Mouse (Mus musculus) lung, embryonic 14.5 days (tissue): ENCODE measurements around the gene Tbx5. TPM values are rescaled to one million over a fixed set of nuclear protein-coding genes. Genes with fewer than 3 reads are reported as not detected.

Experiments
- ATAC-seq: fragments of 200-750 bp; cut with Nextera tagmentation; 2 replicates; pipeline ENCODE4 v1.8.0; 2017; ENCODE audit warnings: mild to moderate bottlenecking, moderate TSS enrichment, moderate library complexity; ENCODE audit not compliant: insufficient read depth
- DNase-seq: peaks from one replicate; pipeline ENCODE4 v3.0.0-alpha.2; 2015
- H3K27ac ChIP-seq: fragments of 300-500 bp; sonication (generic); 2 replicates; pipeline ENCODE4 v1.5.1; 2014; ENCODE audit warnings: low read depth, mild to moderate bottlenecking, moderate library complexity
- H3K27me3 ChIP-seq: fragments of 300-500 bp; sonication (generic); 2 replicates; pipeline ENCODE4 v1.6.1; 2014; ENCODE audit warnings: low read length, control low read depth; ENCODE audit not compliant: insufficient read depth
- H3K36me3 ChIP-seq: fragments of 300-500 bp; sonication (generic); 2 replicates; pipeline ENCODE4 v1.6.1; 2014; ENCODE audit warnings: control low read depth; ENCODE audit not compliant: insufficient read depth
- H3K4me1 ChIP-seq: fragments of 300-500 bp; sonication (generic); 2 replicates; pipeline ENCODE4 v1.6.1; 2014; ENCODE audit warnings: antibody characterized with exemption, control low read depth; ENCODE audit not compliant: insufficient read depth
- H3K4me2 ChIP-seq: fragments of 300-500 bp; sonication (generic); 2 replicates; pipeline ENCODE4 v1.6.1; 2014; ENCODE audit warnings: mild to moderate bottlenecking
- H3K4me3 ChIP-seq: fragments of 300-500 bp; sonication (generic); 2 replicates; pipeline ENCODE4 v1.5.1; 2014; ENCODE audit warnings: low read depth, low read length
- H3K9ac ChIP-seq: fragments of 300-500 bp; sonication (generic); 2 replicates; pipeline ENCODE4 v1.6.1; 2014
- H3K9me3 ChIP-seq: fragments of 300-500 bp; sonication (generic); 2 replicates; pipeline ENCODE4 v1.6.1; 2016; ENCODE audit warnings: low read depth, low read length, control low read depth
- CTCF ChIP-seq: IDR thresholded peaks from 2 replicates; pipeline ENCODE4 v1.5.1; 2016; ENCODE audit warnings: antibody characterized with exemption, low read depth
- WGBS: fragments of 180-500 bp; shearing (Covaris S2); extraction: QIAGEN DNeasy Blood & Tissue Kit; methylation state at CpG from one replicate; pipeline ENCODE4 v1.1.7; 2014; 5-methylcytosine and 5-hydroxymethylcytosine counted together
- polyA plus RNA-seq: library from polyadenylated mRNA; unstranded; fragments of >200 nt; fragmentation: Nextera tagmentation; extraction: Ambion mirVana; gene quantifications from 2 replicates; pipeline ENCODE4 v1.2.1, GENCODE M21; 2014

Gene Tbx5
- polyA plus RNA-seq, 1 experiment from 2014 or later: 59.4 TPM

- TF ChIP-seq CTCF: no peak
- H3K4me2 ChIP-seq: peak overlapping the region; percentile 81
- peak overlapping the region; percentile 97 for H3K27ac ChIP-seq
- H3K9me3 ChIP-seq: no peaks in the 10 kb centered on the region
- H3K9ac ChIP-seq: peak overlapping the region; percentile 90
- H3K4me1 ChIP-seq: peaks cover 6% of the 10 kb centered on the region; the same call in 1 of the 2 replicates
- peak; percentile 71 for DNase-seq
- H3K27me3 ChIP-seq: peaks cover 84% of the 10 kb centered on the region
- no peak for ATAC-seq
- peak overlapping the region; percentile 43 for H3K4me3 ChIP-seq
- under 1% methylated on average over 64 of the region's 64 CpGs for WGBS
- no peaks in the 10 kb centered on the region for H3K36me3 ChIP-seq
Measured at GRCm38 (mm10) chr5:119803411-119804251, 28.8 kb upstream of the Tbx5 start.

GRCm38 (mm10) chr5:119804301-119805039, 28.0 kb upstream of the Tbx5 start:
- H3K9me3 ChIP-seq: no peaks in the 10 kb centered on the region
- peak overlapping the region; percentile 43 for H3K4me3 ChIP-seq
- DNase-seq (peak; percentile 74), ATAC-seq (no peak)
- TF ChIP-seq CTCF: no peak
- peak overlapping the region; percentile 97 for H3K27ac ChIP-seq
- H3K9ac ChIP-seq: peak overlapping the region; percentile 90
- H3K27me3 ChIP-seq: peaks cover 83% of the 10 kb centered on the region
- peaks cover 6% of the 10 kb centered on the region; the same call in 1 of the 2 replicates for H3K4me1 ChIP-seq
- H3K4me2 ChIP-seq: peak overlapping the region; percentile 81
- 1% methylated on average over 35 of the region's 35 CpGs for WGBS
- no peaks in the 10 kb centered on the region for H3K36me3 ChIP-seq

GRCm38 (mm10) chr5:119805636-119806035, 26.8 kb upstream of the Tbx5 start:
- Histone ChIP-seq H3K4me3 (peak overlapping the region; percentile 43), H3K27ac (peak overlapping the region; percentile 97), H3K9ac (peak overlapping the region; percentile 90), H3K36me3 (no peaks in the 10 kb centered on the region), H3K4me2 (peak overlapping the region; percentile 81), H3K9me3 (no peaks in the 10 kb centered on the region), H3K4me1 (peaks cover 6% of the 10 kb centered on the region; the same call in 1 of the 2 replicates), H3K27me3 (peaks cover 78% of the 10 kb centered on the region)
- no peak for ATAC-seq
- no peak for TF ChIP-seq CTCF
- 0% methylated on average over 5 of the region's 5 CpGs for WGBS
- peak; percentile 66 for DNase-seq

GRCm38 (mm10) chr5:119806467-119806866, 26.0 kb upstream of the Tbx5 start:
- H3K36me3 ChIP-seq: no peaks in the 10 kb centered on the region
- H3K9me3 ChIP-seq: no peaks in the 10 kb centered on the region
- peak overlapping the region; percentile 90 for H3K9ac ChIP-seq
- DNase-seq: peak; percentile 37
- no peak for TF ChIP-seq CTCF
- H3K4me2 ChIP-seq: peak overlapping the region; percentile 81
- H3K27me3 ChIP-seq: peaks cover 77% of the 10 kb centered on the region
- ATAC-seq: no peak
- H3K27ac ChIP-seq: peak overlapping the region; percentile 97
- peaks cover 6% of the 10 kb centered on the region; the same call in 1 of the 2 replicates for H3K4me1 ChIP-seq
- H3K4me3 ChIP-seq: peak overlapping the region; percentile 43

GRCm38 (mm10) chr5:119807481-119808183, 24.8 kb upstream of the Tbx5 start:
- peak overlapping the region; percentile 81 for H3K4me2 ChIP-seq
- TF ChIP-seq CTCF: no peak
- H3K27me3 ChIP-seq: peaks cover 68% of the 10 kb centered on the region
- H3K4me3 ChIP-seq: peak overlapping the region; percentile 43; the same call in 1 of the 2 replicates
- DNase-seq: peak; percentile 88
- peaks cover 6% of the 10 kb centered on the region; the same call in 1 of the 2 replicates for H3K4me1 ChIP-seq
- H3K36me3 ChIP-seq: no peaks in the 10 kb centered on the region
- H3K9ac ChIP-seq: peak overlapping the region; percentile 90
- WGBS: 7% methylated on average over 20 of the region's 20 CpGs
- H3K9me3 ChIP-seq: no peaks in the 10 kb centered on the region
- peak overlapping the region; percentile 97 for H3K27ac ChIP-seq
- no peak for ATAC-seq

GRCm38 (mm10) chr5:119808713-119809112, 23.8 kb upstream of the Tbx5 start:
- Histone ChIP-seq H3K9ac (no peak overlapping the region), H3K4me3 (no peak overlapping the region), H3K36me3 (no peaks in the 10 kb centered on the region), H3K9me3 (no peaks in the 10 kb centered on the region), H3K27ac (0 out of 2 replicates have a peak overlapping the region, but pooled peaks have one; percentile 30), H3K4me2 (no peak overlapping the region), H3K4me1 (peaks cover 11% of the 10 kb centered on the region), H3K27me3 (peaks cover 58% of the 10 kb centered on the region)
- TF ChIP-seq CTCF: no peak
- WGBS: 72% methylated on average over 6 of the region's 6 CpGs
- DNase-seq (peak; percentile 1), ATAC-seq (no peak)
